Mouse (Mus musculus) adipose tissue, adult 10 weeks (tissue): ENCODE results near the gene Cacnb1. TPM values are rescaled to one million over a fixed set of nuclear protein-coding genes. Genes with fewer than 3 reads are reported as not detected.

Experiments used
- polyA plus RNA-seq: library from polyadenylated mRNA; stranded (reverse); fragments of 350-450 nt; fragmentation: Illumina TruSeq; extraction: RNeasy Lipid Tissue Mini Kit (QIAGEN cat#74804); gene quantifications from one replicate; pipeline ENCODE4 v1.2.3, GENCODE M21; 2014; ENCODE audit warnings: low read depth, low replicate concordance

Cacnb1 gene
- 8.8 TPM for polyA plus RNA-seq

DNA sequence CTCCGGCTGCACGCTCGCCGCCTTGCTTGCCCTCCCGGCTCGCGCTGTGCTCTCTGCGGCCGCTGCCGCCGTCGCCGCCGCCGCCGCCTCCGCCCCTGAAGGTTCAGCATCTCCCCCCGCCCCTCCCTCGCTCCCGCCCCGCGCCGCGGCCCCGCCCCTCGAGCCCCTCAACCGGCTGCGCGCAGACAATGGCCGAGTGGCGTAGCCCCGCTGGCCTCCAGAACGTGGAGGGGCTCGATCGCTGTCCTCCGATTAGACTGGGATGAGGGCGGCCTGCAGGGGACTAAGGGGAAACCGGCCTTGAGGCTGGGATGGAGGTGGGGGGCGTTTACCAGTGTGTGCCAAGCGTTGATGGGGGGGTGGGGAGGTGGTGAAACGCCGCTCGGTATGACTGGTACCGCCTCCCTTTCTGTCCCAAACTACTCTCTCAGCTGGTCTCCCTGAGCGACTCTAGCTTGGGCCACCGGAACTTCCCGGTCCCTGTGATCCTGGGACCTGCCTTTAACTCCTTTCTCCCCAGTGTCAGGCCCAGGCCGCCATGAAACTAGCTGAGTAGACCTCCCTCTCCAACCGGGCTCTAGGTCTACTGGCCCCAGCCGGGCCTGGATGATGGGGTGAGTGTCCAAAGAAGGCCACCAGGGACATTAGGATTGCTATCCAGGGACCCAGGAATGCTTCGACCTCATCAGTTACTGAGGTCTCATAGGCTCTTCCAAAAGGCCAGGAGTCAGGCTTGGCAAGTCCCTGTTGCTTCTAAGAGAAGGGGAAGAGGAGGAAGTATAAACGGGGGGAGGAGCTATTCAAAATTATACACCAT is at the start of gene Cacnb1:
Cacnb1 (minus strand) TSS at position 480 of the 817 bp plus-strand sequence.

DNA sequence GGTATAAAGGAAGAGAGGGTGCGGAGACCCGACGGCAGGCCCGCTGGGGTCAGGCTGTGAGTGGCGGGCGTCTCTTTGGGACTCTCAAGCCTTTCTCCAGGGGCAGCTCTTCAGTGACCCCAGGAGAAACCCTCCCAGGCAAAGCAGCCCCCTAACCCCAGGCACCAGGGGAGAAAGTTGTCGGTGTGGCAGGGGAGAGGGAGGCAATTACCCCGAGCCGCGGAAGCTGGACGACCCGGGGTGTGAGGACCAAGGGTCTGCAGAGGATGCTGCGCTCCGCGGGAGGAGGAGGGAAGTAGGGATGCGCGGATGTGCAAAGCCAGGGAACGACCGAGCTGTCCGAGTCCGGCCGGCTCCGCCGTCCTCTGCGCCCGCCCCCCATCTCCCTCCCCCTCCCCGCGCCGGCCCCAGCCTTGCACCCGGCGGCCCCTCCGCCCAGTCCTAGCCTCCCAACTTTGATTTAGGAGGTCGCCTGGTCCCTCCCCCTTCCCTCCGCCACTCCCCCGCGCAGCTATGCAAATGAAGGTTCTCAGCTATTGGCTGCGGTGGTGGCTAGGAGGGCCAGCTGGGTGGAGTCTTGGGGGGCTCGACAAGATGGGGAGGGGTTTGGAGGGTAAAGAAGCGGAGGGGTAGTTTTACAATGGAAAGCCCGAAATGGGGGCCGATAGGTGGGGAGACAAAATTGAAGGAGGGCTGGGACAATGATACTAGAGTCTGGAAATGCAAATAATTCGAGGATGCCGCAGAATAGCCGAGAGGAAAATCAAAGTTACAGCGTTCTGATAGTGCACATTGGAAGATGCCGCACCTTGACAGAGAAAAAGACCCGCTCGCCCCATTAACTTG is 30.4 kb upstream of the Cacnb1 start, which contains the start of gene Stac2:
Stac2 (minus strand) TSS at position 474 of the 846 bp plus-strand sequence.

DNA sequence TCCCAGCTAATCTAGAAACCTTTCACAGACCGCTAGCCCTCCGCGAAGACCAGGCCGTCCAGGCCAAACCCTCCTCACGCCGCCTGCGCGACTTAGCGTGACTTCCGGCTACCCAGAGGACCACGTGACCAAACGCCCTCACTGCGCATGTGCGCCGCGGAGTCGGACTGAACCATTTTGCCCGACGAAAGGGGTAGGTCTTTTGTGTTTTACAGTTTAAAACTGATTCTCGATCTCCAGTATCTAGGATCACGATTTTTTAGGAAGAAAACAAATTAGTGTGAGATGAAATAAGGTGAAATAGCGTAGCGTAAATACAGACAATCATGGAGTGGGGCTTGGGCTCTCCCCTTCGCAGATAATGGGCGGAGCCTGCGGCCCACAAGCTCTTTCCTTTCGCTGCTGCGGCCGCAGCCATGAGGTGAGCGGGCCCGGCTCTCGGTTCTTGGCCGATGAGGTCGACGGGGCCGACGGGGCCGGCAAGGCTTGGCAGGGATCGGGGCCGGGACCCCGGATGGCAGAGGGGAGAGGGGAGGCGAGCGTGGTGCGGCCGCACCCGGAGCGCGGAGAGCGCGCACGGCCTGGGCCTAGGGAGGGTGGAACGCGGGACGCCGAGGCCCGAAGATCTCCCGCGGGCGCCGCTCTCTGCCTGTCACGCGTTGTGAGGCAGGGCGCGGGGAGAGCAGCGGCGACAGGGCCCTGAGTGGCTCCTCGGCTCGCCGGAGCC is 3.9 kb upstream of the Cacnb1 start, which contains the start of gene Rpl19:
Rpl19 (plus strand) TSS at position 141 of the 727 bp plus-strand sequence.

DNA sequence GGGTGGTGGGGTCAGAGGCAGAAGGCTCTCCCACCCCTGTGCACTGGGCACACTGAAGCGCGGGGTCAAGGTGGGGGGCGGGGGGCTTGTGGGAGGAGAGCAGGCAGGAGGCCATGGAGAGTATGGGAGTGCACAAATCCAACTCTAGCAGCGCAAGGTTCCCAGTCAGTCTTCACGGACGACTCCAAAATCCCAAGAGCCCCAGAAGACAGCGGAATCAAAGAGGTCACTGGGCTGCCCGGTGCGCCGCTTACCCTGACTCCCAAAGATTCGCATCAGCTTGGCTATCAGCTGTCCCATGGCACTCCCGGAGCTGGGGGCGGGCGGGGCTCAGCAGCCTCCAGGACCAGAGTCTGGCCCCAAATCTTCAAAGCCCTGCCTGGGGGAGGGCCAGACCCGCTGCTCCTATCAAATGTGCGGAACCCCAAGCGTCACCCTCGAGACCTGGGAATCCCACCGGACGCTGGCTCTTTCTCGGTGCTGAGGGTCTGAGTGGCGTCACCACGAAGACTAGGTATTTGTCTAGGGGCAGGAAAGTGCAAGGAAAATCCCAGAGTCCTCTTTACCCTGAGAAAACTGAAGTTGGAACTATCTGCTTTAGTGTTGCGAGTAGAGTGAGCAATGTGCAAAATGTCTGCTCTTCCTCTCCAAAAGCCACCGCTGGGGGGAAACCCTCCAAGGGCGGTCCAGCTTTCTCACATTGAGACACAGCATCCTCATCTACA is 27.1 kb downstream of the Cacnb1 start, which contains the start of gene Arl5c:
Arl5c (minus strand) TSS at position 618 of the 725 bp plus-strand sequence.

DNA sequence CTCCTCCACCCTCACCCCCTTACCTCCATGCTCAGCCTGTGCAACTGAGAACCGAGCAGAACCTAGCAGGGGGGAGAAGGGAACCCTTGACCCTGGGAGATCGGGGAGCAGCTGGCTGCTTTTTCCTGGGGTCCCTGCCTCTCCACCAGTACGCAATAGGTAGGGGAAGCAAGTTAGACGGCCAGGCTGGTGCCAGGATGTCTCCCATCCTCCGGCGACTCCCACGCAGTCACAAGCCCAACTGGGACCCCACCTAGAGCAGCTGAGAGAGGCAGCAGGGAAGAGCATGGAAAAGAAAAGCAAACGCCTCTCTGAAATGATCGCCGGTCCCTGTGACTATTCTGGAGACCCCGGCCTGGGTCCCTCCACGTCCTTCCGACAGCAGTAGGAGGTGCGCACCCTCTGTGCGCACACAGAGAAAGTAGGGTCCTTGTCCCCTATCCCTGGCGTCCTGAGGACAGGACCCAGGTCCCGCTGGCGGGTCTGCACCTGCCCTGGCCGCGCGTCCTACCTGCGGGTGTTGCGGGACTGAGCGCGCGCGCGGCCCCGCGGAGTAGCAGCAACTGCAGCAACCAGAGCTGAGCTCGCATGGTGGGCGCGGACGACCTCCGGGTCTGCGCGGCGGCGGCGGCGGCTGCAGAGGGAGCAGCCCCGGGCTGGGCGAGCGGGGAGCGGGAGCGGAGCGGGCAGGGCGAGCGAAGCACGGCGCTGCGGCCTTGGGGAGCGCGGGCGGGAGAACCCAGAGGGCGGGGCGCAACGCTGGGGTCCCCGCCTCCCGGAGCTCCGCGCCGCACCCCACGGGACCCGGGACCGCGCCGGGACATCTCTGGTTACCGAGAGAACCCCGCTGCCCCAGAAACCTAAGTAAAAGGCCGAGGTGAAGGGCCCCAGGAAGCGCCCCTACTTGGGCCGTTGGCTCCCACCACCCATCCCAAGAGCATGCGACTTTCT is 36.8 kb downstream of the Cacnb1 start, which contains the start of gene Plxdc1:
Plxdc1 (minus strand) TSS at position 718 of the 951 bp plus-strand sequence.

Other genes with a start within 250 kb of the Cacnb1 start
- 1.6 TPM for gene 1700001P01Rik, start 247.1 kb downstream of the Cacnb1 start, polyA plus RNA-seq
- gene Rpl23, start 240.6 kb downstream of the Cacnb1 start, polyA plus RNA-seq: 980 TPM
- gene Lasp1, start 224.0 kb downstream of the Cacnb1 start, polyA plus RNA-seq: 107 TPM
- gene B230217C12Rik, start 182.3 kb downstream of the Cacnb1 start, polyA plus RNA-seq: 2.3 TPM
- 0.99 TPM for gene Fbxo47, start 138.9 kb downstream of the Cacnb1 start, polyA plus RNA-seq
- 9.1 TPM for gene Plxdc1, start 36.6 kb downstream of the Cacnb1 start, polyA plus RNA-seq
- gene Arl5c, start 26.9 kb downstream of the Cacnb1 start, polyA plus RNA-seq: 2.7 TPM
- gene Rpl19, start 3.7 kb upstream of the Cacnb1 start, polyA plus RNA-seq: 1,932 TPM
- gene Stac2, start 30.4 kb upstream of the Cacnb1 start, polyA plus RNA-seq: 4.1 TPM
- 23.9 TPM for gene Fbxl20, start 127.4 kb upstream of the Cacnb1 start, polyA plus RNA-seq
- gene Med1, start 170.3 kb upstream of the Cacnb1 start, polyA plus RNA-seq: 14.9 TPM
- 16.7 TPM for gene Cdk12, start 180.0 kb upstream of the Cacnb1 start, polyA plus RNA-seq